Mouse (Mus musculus) MN1 (cell line): ENCODE measurements around the gene Gprc5b.

Experiments used
- DNase-seq: peaks from one replicate; pipeline ENCODE4 v3.0.0-alpha.2; 2016; ENCODE audit warnings: low spot score

The Gprc5b gene

DNA sequence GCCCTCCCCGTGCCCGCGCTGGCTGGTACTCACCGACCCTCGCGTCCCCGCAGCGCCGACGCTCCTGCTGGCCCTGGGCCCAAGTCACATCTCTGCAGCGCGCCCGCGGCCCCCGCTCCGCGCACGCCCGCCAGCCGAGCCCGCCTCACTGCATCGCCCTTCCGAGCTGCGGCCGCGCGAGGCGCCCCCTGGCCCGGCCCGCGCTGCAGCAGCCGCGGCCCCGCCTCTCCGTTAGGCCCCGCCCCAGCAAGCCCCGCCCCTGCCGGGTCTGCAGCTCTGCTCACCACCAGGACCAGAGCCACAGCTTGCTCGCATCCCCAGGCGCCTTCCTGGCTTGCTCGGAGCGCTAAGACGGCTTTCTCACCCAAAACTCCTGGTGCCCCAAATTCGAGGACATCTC, at the start of gene Gprc5b:
Gprc5b (minus strand) TSS at position 205 of the 400 bp plus-strand sequence.
- DNase-seq: peak; percentile 35

DNA sequence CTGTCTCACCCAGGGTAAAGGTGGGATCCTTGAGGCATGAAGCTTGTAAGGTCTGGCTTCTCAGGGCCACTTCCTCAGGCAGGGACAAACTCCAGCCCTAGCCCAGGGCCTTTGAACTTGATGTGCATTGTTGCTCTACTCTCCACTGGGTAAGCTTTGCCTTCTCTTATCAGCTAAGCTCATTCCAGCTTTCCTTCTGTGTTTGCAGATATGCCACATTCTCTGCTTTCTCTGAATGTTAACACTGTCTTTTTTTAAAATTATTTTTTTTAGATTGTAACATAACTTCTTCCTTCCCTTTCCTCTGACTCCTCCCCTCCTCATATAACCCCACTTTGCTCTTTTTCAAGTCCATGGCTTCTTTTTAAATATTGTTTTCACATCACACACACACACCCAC, 46.5 kb upstream of the Gprc5b start:
- DNase-seq: no peak

DNA sequence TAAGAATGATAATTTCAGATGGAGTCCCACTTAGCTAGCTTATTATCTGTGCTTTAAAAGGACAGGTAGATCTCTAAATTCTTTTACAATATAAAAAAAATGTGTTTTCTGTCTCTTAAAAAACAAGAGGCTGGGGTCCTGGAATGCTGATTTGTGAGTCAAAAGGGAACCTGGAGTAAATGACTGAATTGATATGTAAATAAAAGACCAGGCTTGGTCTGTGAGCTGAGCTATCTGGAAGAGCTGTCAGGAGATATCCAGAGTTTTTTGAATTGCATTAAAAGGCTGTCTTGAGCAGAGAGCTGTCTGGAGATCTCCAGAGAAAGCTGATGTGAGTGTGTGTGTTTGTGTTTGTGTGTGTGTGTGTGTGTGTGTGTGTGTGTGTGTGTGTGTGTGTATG, 42.6 kb upstream of the Gprc5b start:
- no peak for DNase-seq

DNA sequence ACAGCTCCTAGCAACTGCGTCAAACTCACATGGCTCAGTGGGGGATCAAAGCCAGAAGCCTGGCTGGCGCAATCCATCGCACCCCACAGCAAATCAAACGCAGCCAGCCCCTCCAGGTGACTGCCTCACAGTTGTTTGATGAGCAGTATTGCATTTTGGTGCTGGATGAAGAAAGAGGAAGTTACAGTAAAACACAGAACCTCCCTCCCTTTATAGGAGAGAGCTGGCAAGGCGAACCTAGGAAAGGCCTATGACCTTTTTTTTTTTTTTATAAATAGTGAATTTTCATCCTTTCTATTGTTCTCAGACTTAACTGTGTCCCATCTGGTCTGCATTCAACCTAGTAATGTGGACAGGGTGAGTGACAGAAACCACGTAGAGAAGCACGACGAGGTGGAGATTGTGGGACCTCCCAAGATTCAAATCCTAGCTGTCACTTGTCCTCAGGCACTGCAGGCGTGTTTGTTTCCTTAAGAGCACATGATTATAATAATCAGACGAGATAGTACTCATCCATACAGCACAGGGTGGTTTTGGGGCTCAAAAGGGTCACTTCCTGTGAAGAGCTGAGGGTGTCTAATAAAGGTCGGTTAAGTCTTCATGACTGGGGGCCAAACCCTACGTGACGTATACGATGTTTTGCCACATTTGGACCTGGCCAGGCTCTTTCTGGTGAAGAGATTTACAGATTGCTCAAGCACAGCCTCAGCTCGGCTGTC, 39.4 kb upstream of the Gprc5b start:
- DNase-seq: no peak

DNA sequence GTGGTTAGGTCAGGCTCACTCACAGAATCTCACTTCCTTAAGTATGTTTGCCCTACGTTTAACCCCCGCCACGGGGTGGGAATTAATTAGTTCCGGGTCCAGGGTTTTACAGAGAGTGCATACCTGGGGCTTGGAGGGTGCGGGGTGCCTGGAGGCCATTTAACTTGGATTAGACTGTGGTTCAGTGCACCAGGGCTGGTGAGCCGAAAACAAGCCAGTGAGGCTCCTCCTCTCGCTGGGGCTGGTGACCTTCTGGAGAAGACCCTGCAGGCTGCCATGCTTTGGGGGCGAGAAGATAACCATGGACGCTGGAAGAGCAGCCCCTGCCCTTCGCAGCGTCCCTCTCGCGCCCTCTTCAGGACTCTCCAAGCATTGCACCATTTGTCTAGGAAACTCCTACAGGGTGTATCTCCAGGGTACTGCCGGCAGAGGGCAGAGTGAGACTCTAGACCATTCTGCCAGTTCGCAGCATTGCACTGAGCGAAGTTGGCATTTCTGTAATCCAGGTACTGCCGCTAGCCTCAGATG, 28.4 kb upstream of the Gprc5b start:
- no peak for DNase-seq

DNA sequence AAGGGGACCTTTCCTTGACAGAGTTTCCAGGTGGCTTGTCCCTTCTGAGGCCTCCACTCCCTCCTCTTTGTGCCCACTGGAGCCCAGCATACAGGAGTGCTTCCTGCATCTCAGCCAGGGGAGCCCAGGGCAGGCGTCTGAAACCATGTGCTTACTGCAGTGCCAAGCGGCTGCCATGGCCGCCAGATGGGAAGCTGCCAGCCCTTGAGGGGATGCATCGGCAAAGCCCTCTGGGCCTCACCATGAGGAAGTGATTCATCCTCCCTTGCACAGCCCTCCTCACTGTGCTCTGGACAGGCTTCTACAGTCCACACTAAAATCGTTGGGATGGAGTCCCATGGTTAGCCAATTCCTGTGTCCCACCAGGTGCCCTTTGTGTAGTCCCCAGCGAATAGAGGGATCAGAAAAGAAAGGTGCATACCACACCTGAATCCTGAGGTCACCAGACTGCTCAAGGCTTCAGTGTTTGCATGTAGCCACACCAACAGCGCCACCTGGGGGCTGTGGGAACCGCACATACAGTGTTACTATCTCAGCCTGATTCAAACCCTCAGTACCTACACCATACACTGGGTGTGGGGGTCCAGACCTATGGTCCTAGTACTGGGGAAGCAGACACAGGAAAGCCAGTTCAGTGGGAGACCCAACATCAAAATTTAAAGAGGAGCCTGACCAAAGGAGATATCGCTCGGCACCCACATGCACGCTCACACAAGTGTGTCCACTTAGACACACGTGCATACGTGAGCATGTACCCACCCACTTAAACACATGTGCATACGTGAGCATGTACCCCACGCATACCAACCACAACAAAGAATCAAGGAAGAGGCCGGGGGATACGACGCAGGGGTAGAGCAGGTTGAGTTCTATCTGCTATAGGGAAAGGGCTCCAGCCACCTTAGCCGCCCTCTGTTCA, 27.5 kb upstream of the Gprc5b start:
- peak; percentile 38 for DNase-seq

DNA sequence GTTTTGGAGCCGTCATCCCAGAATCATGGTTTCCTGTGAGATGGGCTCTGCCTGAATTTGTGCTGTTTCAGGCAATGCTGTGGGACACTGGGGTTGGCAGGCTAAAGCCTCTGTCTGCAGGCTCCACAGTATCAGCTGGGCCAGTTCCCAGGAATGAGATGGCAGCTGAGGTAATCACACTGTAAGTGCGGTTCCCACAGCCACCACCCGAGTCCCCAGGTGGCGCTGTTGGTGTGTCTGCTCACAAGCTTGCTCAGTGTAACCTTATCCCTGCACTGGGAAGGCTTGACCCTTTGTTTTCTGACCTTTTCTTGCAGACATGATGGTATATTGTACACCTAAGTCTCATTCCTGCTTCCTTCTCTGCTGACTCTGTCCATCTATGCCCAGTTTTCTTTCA, 24.5 kb upstream of the Gprc5b start:
- peak; percentile 77 for DNase-seq

DNA sequence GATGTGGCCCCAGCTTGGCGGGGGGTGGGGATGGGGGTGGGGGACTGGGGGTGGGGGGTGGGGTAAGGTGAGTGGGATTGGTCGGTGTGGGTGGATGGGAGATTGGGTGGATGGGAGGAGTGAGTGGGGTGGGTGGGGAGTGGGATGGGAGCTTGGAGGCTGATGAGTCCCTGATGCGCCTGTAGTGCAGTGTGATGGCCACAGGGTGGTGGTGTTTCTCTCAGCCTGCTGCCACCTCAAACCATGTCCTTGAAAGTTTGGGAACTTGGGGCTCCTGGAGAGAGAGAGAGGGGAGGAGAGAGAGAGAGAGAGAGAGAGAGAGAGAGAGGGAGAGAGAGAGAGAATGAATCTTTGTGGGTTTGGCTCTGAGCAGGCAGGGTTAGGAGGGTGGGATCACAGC, 20.7 kb upstream of the Gprc5b start:
- no peak for DNase-seq

DNA sequence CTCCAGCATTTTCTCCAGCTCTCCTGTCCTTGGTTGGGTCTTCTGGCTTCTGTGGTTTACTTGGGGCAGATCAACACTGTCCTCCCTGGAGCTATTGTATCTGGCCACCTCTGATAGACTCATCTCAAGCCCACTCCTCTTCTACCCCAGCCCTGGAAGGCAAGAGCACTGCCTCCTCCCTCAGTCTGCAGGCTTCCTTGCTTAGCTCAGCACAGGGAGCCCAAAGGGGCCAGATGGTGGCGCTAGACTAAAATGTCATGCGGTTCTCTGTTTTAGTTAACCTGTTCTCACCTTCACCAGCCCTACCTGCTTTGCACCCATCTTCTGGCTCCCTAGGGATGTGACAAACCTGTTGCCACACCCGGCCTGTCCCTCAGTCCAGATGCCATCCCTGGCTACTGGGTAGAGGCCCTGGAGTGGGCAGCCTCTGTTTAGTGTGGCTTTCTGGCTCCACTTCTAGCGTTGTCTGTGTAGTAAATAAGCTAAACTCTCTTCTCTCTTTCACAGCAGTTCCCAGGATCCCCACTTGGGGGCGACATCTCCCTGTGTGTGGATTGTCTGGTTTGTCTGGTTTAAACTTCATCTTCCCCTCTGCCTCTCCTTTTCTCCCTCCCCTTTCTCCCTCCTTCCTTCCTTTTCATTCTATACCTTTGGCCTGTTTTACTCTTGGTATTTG, 16.0 kb upstream of the Gprc5b start:
- peak; percentile 71 for DNase-seq

DNA sequence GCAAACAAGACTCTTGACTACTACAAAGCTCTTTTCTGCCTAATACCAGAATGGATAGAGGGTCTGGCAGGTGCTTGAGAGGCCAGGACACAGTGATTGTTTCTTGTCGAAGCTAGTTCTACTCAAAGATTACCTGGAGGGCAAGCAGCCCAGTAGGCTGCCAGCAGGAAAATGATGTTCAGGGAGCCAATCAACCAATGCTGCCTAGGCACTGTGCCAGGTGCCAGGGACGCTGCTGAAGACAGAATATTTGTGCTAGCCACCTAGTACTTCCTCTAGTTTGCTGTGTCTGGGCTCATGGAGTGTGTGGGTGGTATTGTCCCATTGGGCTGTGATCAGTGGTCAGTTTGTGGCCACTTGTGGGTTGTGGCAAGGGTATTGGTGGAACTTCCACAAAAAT, 7.5 kb upstream of the Gprc5b start:
- DNase-seq: no peak

DNA sequence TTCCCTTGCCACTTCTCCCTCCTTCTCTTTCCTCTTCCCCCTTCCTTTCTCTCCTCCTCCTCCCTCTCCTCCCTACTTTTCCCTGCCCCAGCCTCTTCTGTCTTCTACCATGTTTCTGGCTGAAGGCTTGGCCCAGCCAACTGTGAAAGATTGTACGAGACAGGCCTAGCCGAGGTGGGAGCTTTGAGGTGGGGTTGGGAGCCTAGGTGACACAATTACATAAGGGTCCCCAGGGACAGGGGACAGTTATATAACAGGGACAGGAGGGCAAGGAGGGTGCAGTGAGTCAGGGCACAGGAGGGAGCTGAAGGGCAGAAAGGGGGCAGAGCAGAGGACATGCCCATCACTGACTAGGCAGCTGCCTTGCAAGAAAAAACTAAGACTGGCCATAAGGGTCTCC, 7.0 kb upstream of the Gprc5b start:
- DNase-seq: no peak

DNA sequence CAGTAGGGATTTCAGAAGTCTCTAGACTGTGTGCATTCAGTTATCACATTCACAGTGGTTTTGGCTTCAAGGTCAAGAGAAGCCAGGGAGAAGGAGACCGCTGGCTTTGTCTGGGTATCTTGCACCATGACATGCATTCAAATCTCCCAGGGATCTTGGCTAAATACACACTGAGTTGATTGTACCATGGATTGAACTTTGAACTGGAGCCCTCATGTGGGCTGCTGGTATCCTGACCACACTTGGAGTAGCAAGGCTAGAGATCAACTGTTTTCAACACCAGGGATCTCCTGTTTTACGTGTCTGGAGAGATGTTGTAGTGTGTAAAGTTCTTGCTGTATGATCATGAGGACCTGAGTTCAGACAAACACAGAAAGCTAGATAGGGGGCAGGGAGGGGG, 4.8 kb upstream of the Gprc5b start:
- no peak for DNase-seq

DNA sequence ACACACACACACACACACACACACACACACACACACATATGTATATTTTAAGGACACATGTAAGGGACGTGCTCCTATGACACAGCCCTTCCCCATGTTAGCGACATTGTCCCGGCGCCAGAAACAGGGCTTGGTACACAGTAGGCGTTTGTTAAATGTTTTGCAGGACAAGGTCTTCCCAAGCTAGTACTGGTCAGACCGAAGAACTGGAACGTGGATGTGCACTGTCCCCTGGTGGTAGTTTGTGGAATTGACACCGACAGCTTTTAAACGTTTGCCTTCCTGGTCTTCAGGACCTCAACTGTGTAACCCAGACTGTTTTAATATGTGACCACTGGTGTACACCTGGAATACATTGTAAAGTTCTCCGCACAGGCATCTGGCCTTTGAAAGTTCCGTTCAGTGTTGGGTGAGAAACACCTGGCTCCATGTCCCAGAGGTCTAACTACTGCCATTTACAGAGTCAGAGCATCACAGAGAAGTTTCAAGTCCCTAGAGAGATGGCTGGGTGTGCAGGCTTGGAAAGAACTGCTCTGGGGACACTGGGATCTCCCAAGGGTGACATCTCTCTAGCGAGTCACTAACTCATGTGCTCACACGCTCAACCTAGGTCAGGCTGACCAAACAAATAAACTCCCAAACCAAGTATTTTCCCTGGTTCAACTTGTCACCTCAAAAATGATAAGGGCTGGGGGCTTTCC, 1.3 kb upstream of the Gprc5b start:
- DNase-seq: peak; percentile 84

DNA sequence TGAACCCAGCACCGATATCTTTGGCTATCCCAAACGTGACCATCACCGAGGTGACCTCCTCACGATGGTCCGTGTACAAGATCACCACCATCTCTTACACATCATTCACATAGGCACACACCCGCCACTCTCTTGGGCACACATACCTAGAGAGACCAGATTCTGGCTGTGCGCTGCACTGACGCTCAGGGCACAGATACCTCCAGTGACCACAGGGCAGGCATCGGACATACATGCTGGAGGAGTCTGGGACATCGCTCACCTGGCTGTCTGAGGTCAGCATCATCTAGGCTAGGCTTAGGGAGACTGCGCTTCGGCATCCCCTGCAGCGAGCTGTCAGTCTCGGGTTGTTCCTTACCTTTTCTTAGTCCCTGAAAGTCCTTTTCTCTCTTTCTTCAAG, 660 bp upstream of the Gprc5b start:
- DNase-seq: no peak

DNA sequence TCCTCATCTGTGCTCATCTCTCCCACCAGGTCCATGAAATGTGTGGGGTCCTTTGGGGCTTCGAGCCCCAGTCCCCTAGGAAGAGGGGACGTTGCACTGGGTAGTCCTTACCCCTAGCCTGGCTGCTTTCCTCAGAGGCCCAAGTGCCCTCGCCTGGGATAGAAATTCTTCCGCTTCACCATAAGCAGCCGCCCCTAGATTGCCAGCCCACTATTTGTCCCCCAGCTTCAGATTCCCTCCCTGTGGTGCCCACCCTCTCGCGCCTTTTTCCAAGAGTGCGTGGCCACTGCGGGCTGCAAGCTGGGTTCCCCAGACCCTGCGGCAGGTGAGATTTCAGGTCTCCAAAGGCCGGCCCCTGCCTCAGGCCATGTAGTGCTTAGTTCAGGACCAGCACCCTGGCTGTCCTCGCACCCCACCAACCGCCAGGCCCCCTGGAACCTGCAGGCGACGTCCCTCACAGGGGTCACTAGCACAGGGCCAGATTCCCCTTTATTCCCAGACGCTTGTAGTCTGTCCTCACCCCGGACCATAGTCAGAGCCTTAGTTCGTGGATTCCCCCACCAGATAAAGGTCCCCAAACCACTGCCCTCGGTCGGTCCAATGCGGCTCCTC, 674 bp downstream of the Gprc5b start:
- no peak for DNase-seq

DNA sequence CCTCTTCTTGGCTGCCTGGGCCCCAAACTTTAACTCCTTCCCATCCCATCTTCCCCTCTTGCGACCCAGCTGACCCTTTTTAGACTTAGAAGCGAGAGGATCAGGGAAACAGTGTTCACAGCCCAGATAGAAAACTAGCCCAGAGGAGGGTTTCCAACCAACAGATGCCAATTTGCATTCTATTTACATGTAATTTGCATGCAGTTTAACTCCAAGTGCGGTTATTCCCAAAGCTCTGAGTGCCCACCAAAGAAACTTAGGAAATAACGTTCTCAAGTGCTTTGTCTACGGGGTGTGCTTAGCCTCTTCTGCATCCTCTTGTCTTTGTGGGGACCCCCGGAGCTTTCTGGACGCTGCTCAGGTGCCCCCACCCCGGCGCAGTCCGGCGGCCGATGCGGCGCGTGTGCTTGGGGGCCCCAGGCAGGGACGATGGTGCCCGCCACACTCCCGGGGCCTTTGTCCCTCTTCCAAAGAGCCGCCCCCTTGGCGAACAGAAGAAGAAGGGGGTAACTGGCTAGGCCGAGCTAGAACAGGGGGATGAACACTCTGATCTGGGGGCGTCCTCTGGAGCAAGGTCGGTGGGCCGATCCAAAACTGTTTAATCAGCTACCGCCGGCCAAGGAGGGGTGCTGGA, 1.3 kb downstream of the Gprc5b start:
- DNase-seq: no peak

DNA sequence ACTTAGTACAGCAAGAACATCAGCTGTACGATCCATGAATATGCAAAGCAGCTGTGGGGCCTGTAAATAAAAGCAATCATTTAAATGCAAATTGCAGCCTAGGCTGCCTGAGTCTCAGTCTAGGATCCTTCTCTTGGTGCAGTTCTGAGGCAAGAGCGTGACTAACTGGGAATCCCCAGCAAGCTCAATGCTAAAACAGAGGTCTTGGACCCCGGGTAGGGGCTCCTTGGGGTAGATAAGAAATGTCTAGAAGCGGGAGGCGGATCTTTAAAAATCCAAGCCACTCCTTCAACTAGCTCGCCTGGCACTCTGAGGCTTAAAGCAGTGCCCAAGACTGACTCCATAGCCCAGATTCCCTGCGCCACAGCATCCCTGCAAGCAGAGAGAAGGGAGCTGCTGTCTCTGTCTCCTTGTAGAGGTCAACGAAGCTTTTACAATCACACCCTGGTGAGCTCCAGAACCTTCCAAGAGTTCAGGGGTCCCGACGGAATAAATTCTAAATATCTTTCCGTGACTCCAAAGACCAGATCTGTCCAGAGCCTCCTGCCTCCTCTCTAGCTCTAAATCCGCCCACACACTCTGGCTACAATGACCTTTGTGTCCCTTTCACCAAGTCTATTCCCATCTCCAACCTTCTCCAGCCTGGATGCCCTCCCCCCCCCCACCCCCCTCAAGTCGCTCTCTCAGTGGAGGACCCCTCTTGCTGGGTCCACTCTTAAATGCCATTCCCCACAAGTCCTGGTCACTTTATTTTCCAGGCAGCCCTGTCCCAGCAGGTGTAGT, 2.2 kb downstream of the Gprc5b start:
- no peak for DNase-seq

DNA sequence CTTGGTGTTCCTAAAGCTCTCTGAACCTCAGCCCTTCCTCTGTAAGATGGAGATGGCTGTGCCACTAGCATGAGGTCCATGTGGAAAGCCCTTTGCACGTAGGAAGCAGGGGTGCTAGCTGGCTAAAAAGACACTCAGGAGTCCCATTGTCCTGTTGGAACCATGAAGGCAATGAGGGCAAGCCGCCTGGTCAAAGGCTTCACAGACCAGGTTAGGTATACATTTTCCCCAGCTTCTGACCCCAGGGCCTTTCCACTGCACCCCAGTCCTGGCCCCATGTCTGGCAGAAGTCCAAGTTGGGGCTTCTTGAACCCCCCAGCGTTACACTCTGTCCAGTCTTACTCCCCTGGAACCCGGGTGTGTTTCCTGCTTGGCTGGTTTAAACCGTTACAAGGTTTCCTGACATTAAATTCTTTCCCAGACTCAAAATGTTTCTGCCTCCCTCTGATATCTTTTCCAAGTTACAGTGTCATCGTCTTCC, 2.9 kb downstream of the Gprc5b start:
- DNase-seq: no peak

DNA sequence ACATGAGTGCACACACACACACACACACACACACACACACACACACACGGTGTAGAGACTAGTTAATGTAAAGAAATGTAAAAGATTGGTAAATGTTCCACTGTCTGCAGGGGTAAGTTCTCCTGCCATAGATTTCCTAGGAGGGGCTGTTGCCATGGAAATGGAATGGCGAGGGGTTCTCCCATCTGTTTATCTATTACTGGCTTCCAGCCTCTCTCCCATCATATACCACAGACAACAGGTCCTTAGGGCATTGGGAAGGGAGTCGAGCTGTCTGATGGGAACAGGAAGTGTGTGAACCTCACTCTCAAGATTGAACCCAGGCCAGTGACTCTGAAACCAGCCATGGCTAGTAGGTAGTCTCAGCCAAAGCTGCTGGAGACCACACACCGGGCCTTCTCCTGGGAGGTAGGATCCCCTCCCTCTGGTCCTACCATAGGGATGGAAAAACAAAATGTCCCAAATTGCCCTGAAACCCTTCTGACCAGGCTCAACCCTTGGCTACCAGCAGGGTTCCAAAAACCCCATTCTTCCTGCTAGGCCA, 3.6 kb downstream of the Gprc5b start:
- DNase-seq: no peak

DNA sequence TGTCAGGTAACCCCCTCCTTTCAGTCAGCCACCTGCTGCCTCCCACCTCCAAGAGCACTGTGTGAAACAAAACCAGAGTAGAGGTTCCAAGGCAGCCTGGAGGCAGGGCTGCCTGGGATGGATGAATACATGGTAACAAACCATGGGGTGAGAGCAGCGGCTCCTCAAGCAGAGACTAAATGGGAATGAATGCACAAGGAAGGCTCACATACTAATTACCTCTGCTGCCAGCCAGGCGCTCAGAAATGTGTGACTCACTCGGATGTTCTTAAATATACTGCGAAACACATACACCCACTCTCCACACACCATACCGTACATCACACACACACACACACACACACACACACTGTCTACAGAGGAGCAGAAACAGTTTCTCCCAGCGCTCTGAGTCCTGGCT, 4.7 kb downstream of the Gprc5b start:
- peak; percentile 51 for DNase-seq
